Mouse (Mus musculus) CD4-positive, CD25-positive, alpha-beta regulatory T cell, adult 2 months (primary cell): ENCODE data around the gene Crygc.

Experiments
- DNase-seq: peaks from one replicate; pipeline ENCODE4 v3.0.0-alpha.2; 2012; ENCODE audit warnings: low read depth, low spot score

Gene Crygc

GRCm38 (mm10) chr1:65073589-65073988 is at the start of gene Crygc:
Crygc (minus strand) TSS chr1:65073689.
- no peak for DNase-seq

GRCm38 (mm10) chr1:65122574-65123372 is 49.3 kb upstream of the Crygc start, which contains the start of gene D630023F18Rik:
D630023F18Rik (minus strand) TSS chr1:65123214.
- DNase-seq = no peak

GRCm38 (mm10) chr1:65119438-65119837 is 45.9 kb upstream of the Crygc start, which contains the start of gene Gm28845:
Gm28845 (minus strand) TSS chr1:65119558.
- no peak for DNase-seq

- no peak for DNase-seq
Observed at GRCm38 (mm10) chr1:65118150-65118913, 44.8 kb upstream of the Crygc start.

GRCm38 (mm10) chr1:65113536-65114172 is 40.2 kb upstream of the Crygc start:
- no peak for DNase-seq

GRCm38 (mm10) chr1:65112807-65113196 is 39.3 kb upstream of the Crygc start:
- DNase-seq = no peak

GRCm38 (mm10) chr1:65112031-65112806 is 38.7 kb upstream of the Crygc start:
- DNase-seq = peak; percentile 73

- no peak for DNase-seq
Observed at GRCm38 (mm10) chr1:65109756-65110435, 36.4 kb upstream of the Crygc start.

GRCm38 (mm10) chr1:65109196-65109595 is 35.7 kb upstream of the Crygc start:
- no peak for DNase-seq

- no peak for DNase-seq
Observed at GRCm38 (mm10) chr1:65107654-65108279, 34.3 kb upstream of the Crygc start.

GRCm38 (mm10) chr1:65103273-65103672 is 29.8 kb upstream of the Crygc start, which contains the start of gene Cryga:
Cryga (minus strand) TSS chr1:65103373.
- DNase-seq = no peak

GRCm38 (mm10) chr1:65096953-65097352 is 23.5 kb upstream of the Crygc start:
- no peak for DNase-seq

GRCm38 (mm10) chr1:65091566-65091965 is 18.1 kb upstream of the Crygc start:
- no peak for DNase-seq

- DNase-seq = no peak
Observed at GRCm38 (mm10) chr1:65090370-65090769, 16.9 kb upstream of the Crygc start.

GRCm38 (mm10) chr1:65088567-65089356 is 15.3 kb upstream of the Crygc start:
- no peak for DNase-seq

- DNase-seq = no peak
Observed at GRCm38 (mm10) chr1:65082188-65082587, 8.7 kb upstream of the Crygc start, which contains the start of gene Crygb. Crygb (minus strand) TSS chr1:65082288.

GRCm38 (mm10) chr1:65075607-65076006 is 2.1 kb upstream of the Crygc start:
- DNase-seq = no peak

GRCm38 (mm10) chr1:65067842-65068241 is 5.6 kb downstream of the Crygc start:
- DNase-seq = no peak

- DNase-seq = no peak
Observed at GRCm38 (mm10) chr1:65064201-65064600, 9.3 kb downstream of the Crygc start.
